Mouse (Mus musculus) frontal cortex, adult 2 months (tissue): ENCODE measurements at regions not wholly inside any gene's neighbourhood (a gene's known extent, or its start where the extent isn't known, plus 50 kb on each side); places are given as distances from the start of the nearest gene placed in this dataset.
A peak's percentile ranks its signal among the peaks of the same experiment; 100 is the strongest.

Experiments used
- DNase-seq, 2 experiments: peaks; one replicate each; pipeline ENCODE4 v3.0.0; 2022; ENCODE audit warnings: low spot score in 1 of 2; ENCODE audit errors: extremely low spot score in 1 of 2

DNA sequence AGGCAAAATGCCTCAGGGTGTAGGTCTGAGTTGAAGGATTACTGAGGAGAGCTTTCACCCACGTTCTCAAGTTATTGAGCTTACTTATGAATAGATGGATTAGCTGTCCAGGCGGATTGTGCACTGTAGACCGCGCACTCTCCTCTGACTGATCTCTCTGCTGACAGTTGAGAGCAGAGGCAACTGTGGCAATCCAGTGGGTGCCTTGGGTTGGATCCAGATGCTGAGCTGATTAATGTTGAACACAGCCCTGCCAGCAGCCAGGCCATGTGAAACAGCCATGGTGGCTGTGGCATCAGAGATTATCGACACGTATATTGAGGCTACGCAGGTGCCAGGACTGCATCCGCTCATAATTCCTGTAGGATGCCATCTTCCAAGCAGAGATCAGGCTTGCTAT lies 53.6 kb downstream of the Gm10320 start:
- DNase-seq: no peak

DNA sequence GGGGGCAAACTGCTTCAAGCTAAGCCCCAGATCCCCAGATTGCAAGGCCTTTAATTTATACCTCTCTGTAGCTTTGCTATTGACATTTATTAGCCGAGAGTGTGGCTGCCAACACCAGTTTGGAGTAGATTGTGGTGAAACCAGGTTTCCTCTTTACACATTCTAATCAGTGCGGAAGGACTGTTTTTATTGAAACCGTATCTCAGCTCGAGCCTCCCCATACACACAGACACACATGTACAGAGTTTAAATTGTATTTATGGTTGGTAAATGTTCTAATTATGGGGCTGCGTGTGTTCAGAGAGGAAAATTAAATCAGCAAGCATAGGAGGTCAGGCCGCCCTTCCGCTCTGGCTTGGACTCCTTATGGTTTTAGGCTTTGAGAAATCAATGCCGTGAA lies 54.8 kb downstream of the Gm10320 start:
- DNase-seq: no peak

DNA sequence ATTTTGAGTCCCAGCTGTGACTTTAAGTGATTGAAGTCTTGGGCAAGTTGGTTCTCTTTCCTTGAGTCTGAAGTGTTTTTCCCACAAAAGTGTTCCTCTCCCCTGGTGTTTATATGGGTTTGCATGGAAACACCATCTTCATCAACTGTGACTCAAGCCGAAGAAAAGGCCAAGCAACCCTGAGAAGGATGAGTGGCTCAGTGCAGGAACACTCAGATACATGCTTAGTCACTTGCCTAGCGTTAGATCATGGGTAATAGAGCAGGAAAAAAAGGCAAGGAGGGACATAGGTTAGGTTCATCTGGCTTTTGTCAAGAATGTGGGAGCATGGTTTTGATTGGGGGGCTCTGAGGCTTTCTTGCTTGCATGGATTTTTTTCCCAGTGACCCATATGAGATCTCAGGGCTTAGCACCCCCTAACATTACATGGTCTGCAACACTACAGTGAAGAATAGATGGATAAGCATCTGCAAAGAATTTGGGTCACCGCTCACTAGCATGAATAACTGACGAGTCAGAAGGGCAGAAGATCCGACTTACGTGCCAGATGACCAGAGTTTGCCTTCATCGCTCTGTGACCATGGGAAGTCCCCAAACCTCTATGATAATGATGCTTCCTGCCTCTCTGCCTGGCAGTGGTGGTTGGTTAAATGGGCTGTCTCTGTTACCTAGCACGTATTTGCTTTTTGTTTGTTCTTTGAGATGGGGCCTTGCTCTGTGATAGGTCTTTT lies 56.4 kb downstream of the Gm10320 start:
- no peak for DNase-seq

DNA sequence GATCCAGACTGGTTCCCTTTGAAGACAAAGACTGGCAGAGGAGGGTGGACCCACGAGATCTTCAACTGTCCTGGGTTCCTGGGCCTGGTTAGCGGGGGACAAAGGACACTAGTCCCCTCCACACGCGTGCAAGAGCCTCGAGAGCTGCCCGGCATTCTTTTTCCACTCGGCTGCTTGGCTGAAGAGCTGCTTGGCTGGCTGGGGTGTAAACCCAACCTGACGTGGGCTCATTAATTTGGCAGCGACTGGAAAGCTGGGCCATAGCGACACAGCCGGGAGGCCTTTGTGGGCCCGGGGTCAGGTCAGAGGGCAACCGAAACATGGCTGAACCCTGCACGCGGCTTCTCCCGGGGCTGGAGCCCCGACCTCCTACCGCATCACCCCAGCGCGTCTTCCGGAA lies 62.0 kb downstream of the Gm10320 start:
- DNase-seq: no peak

DNA sequence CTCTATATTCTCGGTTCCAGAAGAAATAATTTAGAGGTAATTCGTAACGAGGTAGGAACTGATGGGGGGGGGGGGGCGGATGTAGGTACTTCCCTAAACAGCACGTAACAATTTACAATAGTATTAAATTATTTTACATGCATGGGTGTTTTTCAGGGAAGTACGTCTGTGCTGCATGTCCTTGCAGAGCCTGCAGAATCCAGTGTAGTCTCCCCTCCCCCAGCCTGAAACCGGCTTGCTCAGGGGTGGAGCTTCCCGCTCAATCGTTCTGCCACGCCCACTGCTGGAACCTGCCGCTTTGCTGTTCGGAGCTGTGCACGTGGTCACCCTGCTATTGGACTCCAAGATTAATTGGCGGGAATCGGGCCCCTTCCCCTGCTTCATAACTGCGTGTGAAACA lies 64.1 kb downstream of the Gm10320 start:
- peak in 1 of 2 experiments; percentile 2 for DNase-seq

DNA sequence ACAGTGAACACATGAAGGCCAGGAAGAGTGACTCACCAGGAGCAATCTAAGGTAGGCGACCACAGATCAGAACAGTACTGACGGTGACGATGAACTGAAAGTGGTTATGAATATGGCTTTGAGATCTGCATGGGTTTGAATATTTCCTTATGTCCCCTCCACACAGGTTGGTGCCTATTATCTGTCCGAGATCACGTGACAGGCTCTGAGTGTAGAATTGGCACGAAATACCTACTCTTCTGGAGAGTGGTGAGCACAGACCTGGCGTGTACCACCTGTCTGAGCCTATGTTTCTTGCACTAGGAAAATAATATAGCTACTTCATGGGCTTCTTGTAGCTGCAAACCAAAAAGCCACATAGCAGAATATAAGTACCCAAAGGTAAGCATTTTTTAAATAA lies 66.8 kb downstream of the Gm10320 start:
- DNase-seq: no peak

DNA sequence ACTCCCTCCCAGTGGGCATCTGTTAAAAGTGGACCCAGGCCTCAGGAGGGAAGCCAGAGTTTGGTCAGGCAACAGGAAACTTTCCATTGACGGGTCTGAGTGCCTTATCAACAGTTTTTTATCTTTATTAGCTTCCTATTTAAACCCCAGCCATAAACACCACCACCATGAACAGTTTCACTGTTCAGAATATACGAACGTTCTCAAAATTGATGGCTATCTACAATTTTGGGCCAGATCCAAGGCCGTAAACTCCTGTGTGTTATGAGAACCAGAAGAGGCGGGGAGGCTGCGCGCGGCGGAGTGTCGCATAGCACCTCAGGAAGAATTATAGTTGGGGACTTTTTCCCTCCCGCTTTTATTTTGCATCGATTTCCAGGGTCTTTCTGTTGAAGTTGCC lies 67.8 kb downstream of the Gm10320 start:
- DNase-seq: no peak

DNA sequence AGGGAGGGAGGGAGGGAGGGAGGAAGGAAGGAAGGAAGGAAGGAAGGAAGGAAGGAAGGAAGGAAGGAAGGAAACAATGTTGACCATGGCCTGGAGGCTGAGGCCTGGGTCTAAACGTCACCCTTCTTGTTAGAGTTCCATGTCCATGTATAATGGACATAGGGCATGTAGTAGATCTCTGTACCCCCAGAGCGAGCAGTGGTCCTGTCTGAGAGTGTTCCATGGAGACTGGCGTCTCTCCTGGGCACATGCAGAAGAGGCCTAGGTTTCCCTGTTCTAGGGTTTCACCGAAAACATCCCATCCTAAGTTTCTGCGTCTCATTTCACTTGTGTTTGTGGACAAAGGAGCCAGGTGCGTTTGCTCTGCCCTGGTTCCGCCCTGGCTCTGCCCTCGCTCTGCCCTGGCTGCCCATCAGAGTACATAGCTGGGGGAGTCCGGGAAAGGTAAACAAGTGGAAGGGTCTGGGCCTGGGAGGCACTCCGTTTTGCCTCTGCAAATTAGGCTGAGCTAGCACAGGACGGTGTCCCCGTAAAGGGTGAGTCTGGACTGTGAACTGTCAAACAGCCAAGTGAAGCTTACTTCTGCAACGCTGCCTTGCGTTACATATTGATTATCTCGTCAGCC lies 66.5 kb downstream of the Foxd1 start:
- DNase-seq: no peak

DNA sequence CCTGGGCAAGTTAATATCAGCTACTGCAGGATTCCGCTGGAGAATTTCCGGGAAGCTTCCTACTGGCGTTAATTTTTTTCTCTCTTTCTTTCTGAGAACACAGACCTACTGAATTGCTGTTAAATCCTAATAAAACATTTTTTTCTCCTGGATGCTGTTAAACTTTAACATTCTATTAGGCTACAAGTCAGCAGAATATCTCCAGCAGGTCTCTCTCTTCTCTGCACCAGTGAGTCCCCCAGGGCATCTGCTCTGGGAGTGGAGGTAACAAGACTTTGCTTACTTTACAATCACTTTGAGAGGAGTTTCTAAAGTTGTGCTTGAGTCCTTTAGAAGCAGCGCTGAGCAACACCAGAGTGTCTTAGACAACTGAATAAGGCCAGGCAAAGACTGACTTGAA lies 63.7 kb downstream of the Foxd1 start:
- DNase-seq: no peak

DNA sequence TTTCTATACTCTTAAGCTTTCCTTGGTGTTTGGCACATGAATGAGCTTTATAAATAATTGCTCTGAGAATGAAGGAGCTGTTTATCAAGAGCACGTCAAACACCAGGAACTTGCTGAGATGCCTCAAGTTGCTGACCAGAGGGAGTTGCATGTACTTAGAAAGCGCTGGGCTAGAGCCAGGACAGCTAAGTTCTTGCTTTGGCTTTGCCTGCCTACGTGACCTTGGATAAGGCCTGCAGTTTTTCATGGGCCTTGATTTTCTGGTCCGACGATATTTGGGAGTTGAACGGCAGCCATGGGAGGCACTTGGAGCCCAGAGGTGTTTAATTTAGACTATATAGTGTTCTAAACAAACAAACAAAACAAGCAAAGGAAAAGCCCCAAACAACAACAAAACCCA lies 62.4 kb downstream of the Foxd1 start:
- no peak for DNase-seq

DNA sequence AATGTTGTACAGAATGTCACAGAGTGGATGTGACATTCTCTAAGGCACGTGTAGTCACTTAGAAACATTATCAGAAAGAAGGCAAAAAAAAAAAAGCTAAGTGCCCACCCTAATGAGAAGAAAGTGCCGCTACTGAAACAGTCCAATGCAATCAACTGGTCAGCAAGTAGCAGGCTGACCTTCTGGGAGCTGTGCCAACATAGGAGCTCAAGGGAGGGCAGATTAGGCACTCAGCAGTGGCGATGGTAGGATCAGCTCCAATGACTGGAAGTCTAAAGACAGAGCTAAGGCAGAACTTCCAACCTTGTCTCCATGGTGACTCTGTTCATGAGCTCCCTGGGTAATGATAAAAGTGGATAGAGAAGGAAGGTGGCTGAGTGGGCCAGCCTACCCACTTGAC lies 60.8 kb downstream of the Foxd1 start:
- no peak for DNase-seq

DNA sequence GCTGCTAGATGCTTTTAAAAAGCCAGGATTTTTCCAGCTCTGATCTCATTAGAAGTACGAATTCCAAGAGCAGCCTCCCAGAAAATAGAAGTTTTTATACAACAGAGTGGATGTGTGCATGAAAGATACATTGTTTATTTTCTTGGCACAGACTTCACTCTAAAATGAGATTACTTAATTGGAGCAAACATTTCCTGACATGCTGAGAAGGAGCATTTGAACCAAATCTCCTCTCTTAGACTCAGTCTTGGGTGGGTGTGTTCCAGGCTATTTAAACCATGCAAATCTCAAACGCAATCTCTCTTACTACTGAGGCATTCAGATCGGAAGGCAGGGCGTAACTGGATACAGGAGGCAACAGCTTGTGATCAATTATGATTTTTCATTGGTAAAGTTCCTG lies 59.2 kb downstream of the Foxd1 start:
- DNase-seq: no peak
